Mouse (Mus musculus): ENCODE data around the gene Ddc.

Ddc gene

GRCm38 (mm10) chr11:11785457-11785856 lies 112.5 kb downstream of the Ddc start:
- DNase-seq (ENCODE audit: low read depth, low spot score), result no peak

GRCm38 (mm10) chr11:11781728-11782127 lies 116.2 kb downstream of the Ddc start:
- DNase-seq (ENCODE audit: low read depth, low spot score), result no peak

GRCm38 (mm10) chr11:11778345-11778744 lies 119.6 kb downstream of the Ddc start:
- no peak for DNase-seq (ENCODE audit: low read depth, low spot score)

GRCm38 (mm10) chr11:11777796-11778195 lies 120.1 kb downstream of the Ddc start:
- DNase-seq (ENCODE audit: low read depth, low spot score), result no peak

- no peak for DNase-seq (ENCODE audit: low read depth, low spot score)
Observed at GRCm38 (mm10) chr11:11777246-11777645, 120.7 kb downstream of the Ddc start.

- no peak for DNase-seq (ENCODE audit: low read depth, low spot score)
Observed at GRCm38 (mm10) chr11:11776822-11777174, 121.1 kb downstream of the Ddc start.

- no peak for DNase-seq (ENCODE audit: low read depth, low spot score)
Observed at GRCm38 (mm10) chr11:11776071-11776821, 121.7 kb downstream of the Ddc start.

GRCm38 (mm10) chr11:11774893-11775292 lies 123.1 kb downstream of the Ddc start:
- no peak for DNase-seq (ENCODE audit: low read depth, low spot score)

- no peak for DNase-seq (ENCODE audit: low read depth, low spot score)
Observed at GRCm38 (mm10) chr11:11774384-11774783, 123.6 kb downstream of the Ddc start.

GRCm38 (mm10) chr11:11772196-11772595 lies 125.7 kb downstream of the Ddc start:
- DNase-seq (ENCODE audit: low read depth, low spot score), result no peak

- DNase-seq (ENCODE audit: low read depth, low spot score), result no peak
Observed at GRCm38 (mm10) chr11:11770691-11771090, 127.3 kb downstream of the Ddc start.

- DNase-seq (ENCODE audit: low read depth, low spot score), result no peak
Observed at GRCm38 (mm10) chr11:11769281-11769680, 128.7 kb downstream of the Ddc start.

- DNase-seq (ENCODE audit: low read depth, low spot score), result no peak
Observed at GRCm38 (mm10) chr11:11768057-11768456, 129.9 kb downstream of the Ddc start.

GRCm38 (mm10) chr11:11766736-11767135 lies 131.2 kb downstream of the Ddc start:
- DNase-seq (ENCODE audit: low read depth, low spot score), result no peak

- no peak for DNase-seq (ENCODE audit: low read depth, low spot score)
Observed at GRCm38 (mm10) chr11:11766105-11766504, 131.8 kb downstream of the Ddc start.

GRCm38 (mm10) chr11:11765414-11765813 lies 132.5 kb downstream of the Ddc start:
- no peak for DNase-seq (ENCODE audit: low read depth, low spot score)
